Mouse (Mus musculus): ENCODE results near the gene Fignl1. TPM values are rescaled to one million over a fixed set of nuclear protein-coding genes. Genes with fewer than 3 reads are reported as not detected.

The Fignl1 gene
- polyA plus RNA-seq, 1 experiment from 2014 or later: 61.7 TPM

DNA sequence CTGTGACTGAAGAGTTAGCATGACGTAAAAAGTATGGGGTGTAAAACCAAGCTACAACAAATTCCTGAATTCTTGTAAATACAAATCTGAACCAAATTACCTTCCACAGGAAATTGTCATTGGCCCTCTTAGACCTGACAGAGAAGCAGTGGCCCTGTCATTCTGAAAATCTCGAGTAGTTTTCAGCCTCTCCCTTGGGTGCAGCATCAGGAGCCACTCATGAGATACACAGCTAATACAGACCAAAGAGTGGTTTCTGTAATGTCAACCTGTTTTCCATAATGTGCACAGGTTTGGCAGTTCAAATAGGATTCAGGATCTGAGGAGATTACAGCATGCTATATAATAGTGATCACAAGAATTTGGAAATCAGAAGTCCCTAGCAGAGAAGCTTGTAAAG is 71.2 kb downstream of the Fignl1 start:
- no peak for DNase-seq (ENCODE audit: low spot score)
- H3K4me3 ChIP-seq (ENCODE audit: low read depth, low read length): no peak overlapping the region
- no peak overlapping the region for H3K4me2 ChIP-seq (ENCODE audit: low read length)
- H3K27ac ChIP-seq (ENCODE audit: low read depth): no peak overlapping the region
- no peaks in the 10 kb centered on the region for H3K4me1 ChIP-seq (replicated peaks; ENCODE audit: control insufficient read depth, insufficient read depth, low read length)
- H3K9me3 ChIP-seq (ENCODE audit: control insufficient read depth, low read length): no peaks in the 10 kb centered on the region
- no peaks in the 10 kb centered on the region for H3K36me3 ChIP-seq (ENCODE audit: control insufficient read depth, insufficient read depth, low read length)
- WGBS: 66% methylated on average over 2 of the region's 2 CpGs
- H3K27me3 ChIP-seq (replicated peaks; ENCODE audit: control insufficient read depth, insufficient read depth, low read length): no peaks in the 10 kb centered on the region
- no peak for ATAC-seq (replicated peaks; ENCODE audit: low FRiP score, low TSS enrichment, low read depth)
- no peak overlapping the region for H3K9ac ChIP-seq (ENCODE audit: low read length)

Other genes starting within 250 kb of the Fignl1 start
- gene 4930512M02Rik, start 181.1 kb downstream of the Fignl1 start, polyA plus RNA-seq (2014; fragmentation: Nextera tagmentation; extraction: Ambion mirVana): not detected in 2 replicates
- 1.4 and 2.1 TPM in 2 replicates for gene Ikzf1, start 124.0 kb downstream of the Fignl1 start, polyA plus RNA-seq (2014; fragmentation: Nextera tagmentation; extraction: Ambion mirVana)
- 34.8 and 37.3 TPM in 2 replicates for gene Ddc, start 89.2 kb upstream of the Fignl1 start, polyA plus RNA-seq (2014; fragmentation: Nextera tagmentation; extraction: Ambion mirVana)
- gene Grb10, start 229.7 kb upstream of the Fignl1 start, polyA plus RNA-seq (2014; fragmentation: Nextera tagmentation; extraction: Ambion mirVana): 232 and 233 TPM in 2 replicates

Measured in intestine, embryonic 14.5 days (tissue).